Mouse (Mus musculus): Measurements from ENCODE around the gene Clca3a1.

DNA sequence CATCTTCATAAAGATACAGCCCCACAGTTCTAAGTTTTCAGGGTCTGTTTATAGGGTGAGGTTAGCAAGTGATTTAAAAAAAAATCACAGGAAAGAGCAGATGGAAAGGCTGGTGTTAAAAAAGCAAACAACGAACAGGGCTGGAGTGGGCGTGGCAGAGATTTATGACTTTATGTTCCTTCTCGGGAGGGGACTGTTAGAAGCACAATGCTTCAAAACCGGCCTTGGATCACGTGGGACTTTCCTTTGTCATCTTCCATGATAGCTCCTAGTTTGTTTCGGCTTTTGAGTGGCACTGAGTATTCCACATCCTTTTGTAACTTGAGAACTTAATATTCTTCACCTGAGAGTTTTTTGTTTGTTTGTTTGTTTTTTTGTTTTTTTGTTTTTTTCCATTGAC, 677 bp upstream of the Clca3a1 start:
- TF ChIP-seq CTCF (IDR thresholded peaks at IDR 0.05; ENCODE audit: control insufficient read depth, insufficient read depth, insufficient replicate concordance, low read depth, low read length) (no peak), POLR2A (IDR thresholded peaks at IDR 0.05; ENCODE audit: control insufficient read depth, low read depth, low read length) (no peak)

Data from testis, adult 2 months (tissue).